Mouse (Mus musculus): Measurements from ENCODE around the gene Rab42. TPM values are rescaled to one million over a fixed set of nuclear protein-coding genes. Genes with fewer than 3 reads are reported as not detected.

Rab42 gene
- polyA plus RNA-seq, 1 experiment: 24.9 TPM

DNA sequence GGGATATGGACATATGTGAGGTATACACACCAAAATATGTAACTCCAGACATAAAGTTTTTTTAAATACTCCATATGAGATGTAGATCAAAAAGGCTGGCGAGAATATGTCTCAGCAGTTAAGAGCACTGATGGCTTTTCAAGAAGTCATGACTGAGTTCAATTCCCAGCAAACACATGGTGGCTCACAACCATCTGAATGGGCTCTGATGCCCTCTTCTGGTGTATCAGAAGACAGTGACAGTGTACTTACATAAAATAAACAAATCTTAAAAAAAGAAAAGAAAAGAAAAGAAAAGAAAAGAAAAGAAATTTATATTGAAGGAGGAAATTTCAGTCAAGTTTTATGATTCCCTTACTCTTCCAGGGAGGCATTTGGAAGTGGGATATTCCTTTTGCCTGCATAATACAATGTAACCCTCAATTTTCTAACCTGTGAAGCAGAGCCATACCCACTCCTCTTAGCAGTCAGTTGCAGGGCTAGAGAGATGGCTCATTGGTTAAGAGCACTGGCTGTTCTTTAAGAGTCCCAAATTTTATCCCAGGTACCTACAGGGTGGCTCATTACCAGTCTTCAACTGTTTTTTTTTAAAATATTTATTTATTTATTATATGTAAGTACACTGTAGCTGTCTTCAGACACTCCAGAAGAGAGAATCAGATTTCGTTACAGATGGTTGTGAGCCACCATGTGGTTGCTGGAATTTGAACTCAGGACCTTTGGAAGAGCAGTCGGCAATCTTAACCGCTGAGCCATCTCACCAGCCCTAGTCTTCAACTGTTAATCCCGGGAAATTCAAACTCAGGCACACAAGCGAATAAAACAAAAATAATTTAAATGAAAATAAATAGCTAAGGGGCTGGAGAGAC, 34.1 kb downstream of the Rab42 start:
- H3K36me3 ChIP-seq (ENCODE audit: control insufficient read depth, insufficient read depth, low read length): no peaks in the 10 kb centered on the region
- H3K27me3 ChIP-seq (ENCODE audit: control insufficient read depth, insufficient read depth, low read length): no peaks in the 10 kb centered on the region
- no peak overlapping the region for H3K27ac ChIP-seq (ENCODE audit: control insufficient read depth, insufficient read depth, low read depth, low read length)
- H3K4me1 ChIP-seq (ENCODE audit: control insufficient read depth, insufficient read depth, low read length): peaks cover 3% of the 10 kb centered on the region
- H3K4me3 ChIP-seq (ENCODE audit: control insufficient read depth, low read depth, low read length): no peak overlapping the region; the same call in 1 of the 2 replicates
- TF ChIP-seq POLR2A (IDR thresholded peaks at IDR 0.05; ENCODE audit: control insufficient read depth, low read depth, low read length) (no peak), CTCF (IDR thresholded peaks at IDR 0.05; ENCODE audit: control insufficient read depth, insufficient read depth, insufficient replicate concordance, low read depth, low read length) (no peak)

DNA sequence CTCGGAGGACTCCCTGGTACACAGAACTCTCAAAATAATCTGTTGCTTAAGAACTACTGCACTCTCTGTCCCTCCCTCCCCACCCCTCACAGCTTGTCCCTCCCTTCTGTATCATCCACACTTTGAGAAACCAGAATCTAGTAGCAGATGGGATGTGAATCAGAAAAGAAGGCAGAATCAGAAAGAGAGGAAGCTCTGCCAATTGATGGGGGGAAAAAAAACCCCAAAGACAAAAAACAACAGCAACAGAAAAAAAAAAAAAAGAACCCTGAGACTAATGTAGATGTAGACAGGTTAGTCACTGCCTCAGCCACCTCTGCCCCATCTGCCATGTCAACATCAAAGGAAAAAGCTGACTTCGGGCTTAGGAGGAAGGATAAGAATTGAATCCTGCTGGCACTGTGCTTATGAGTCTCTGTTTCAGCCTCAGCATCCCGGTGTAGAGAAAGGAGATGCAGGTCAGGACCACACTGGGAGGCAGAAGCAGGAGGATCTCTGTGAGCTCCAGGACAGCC, 36.3 kb downstream of the Rab42 start:
- TF ChIP-seq POLR2A (IDR thresholded peaks at IDR 0.05; ENCODE audit: control insufficient read depth, low read depth, low read length) (no peak), CTCF (IDR thresholded peaks at IDR 0.05; ENCODE audit: control insufficient read depth, insufficient read depth, insufficient replicate concordance, low read depth, low read length) (no peak)
- H3K4me3 ChIP-seq (ENCODE audit: control insufficient read depth, low read depth, low read length): peak overlapping the region; percentile 58

DNA sequence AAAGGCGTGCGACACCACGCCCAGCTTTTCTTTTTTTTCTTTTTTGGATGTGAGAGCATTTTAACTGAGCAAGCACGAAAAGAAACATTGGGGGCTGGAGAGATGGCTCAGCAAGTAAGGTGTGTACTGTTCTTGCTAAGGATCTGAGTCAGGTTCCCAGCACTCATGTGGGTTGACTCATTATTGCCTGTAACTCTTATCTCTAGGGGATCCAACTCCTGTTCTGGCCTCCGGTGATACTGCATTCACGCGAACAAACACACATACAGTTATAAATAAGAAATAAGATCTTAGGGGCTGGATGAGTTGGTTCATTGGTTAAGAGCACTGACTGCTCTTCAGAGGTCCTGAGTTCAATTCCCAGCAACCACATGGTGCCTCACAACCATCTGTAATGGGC, 39.9 kb downstream of the Rab42 start:
- peaks cover 8% of the 10 kb centered on the region for H3K4me1 ChIP-seq (ENCODE audit: control insufficient read depth, insufficient read depth, low read length)
- H3K27ac ChIP-seq (ENCODE audit: control insufficient read depth, insufficient read depth, low read depth, low read length): no peak overlapping the region
- no peak for TF ChIP-seq CTCF (IDR thresholded peaks at IDR 0.05; ENCODE audit: control insufficient read depth, insufficient read depth, insufficient replicate concordance, low read depth, low read length)
- no peak for TF ChIP-seq POLR2A (IDR thresholded peaks at IDR 0.05; ENCODE audit: control insufficient read depth, low read depth, low read length)
- no peaks in the 10 kb centered on the region for H3K27me3 ChIP-seq (ENCODE audit: control insufficient read depth, insufficient read depth, low read length)
- no peaks in the 10 kb centered on the region for H3K36me3 ChIP-seq (ENCODE audit: control insufficient read depth, insufficient read depth, low read length)
- no peak overlapping the region for H3K4me3 ChIP-seq (ENCODE audit: control insufficient read depth, low read depth, low read length)

More for the DNA sequence above, 36.3 kb downstream of the Rab42 start:
- no peaks in the 10 kb centered on the region for H3K36me3 ChIP-seq (ENCODE audit: control insufficient read depth, insufficient read depth, low read length)
- peak overlapping the region; percentile 76 for H3K27ac ChIP-seq (ENCODE audit: control insufficient read depth, insufficient read depth, low read depth, low read length)
- H3K27me3 ChIP-seq (ENCODE audit: control insufficient read depth, insufficient read depth, low read length): no peaks in the 10 kb centered on the region
- peaks cover 6% of the 10 kb centered on the region for H3K4me1 ChIP-seq (ENCODE audit: control insufficient read depth, insufficient read depth, low read length)

DNA sequence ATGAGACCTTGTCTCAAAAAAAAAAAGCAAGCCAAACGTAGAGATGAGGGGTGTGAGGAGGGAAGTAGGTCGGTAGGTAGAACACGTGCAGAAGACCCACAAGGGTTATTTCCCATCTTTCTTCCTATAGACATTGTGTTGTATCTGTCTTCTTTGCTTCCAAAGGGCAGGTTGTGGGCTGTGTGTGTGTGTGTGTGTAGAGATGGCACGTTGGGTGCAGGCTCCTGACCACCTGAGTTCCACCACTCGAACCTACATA, 40.9 kb downstream of the Rab42 start:
- Histone ChIP-seq H3K36me3 (ENCODE audit: control insufficient read depth, insufficient read depth, low read length) (no peaks in the 10 kb centered on the region), H3K4me1 (ENCODE audit: control insufficient read depth, insufficient read depth, low read length) (peaks cover 8% of the 10 kb centered on the region), H3K27ac (ENCODE audit: control insufficient read depth, insufficient read depth, low read depth, low read length) (peak overlapping the region; percentile 94), H3K27me3 (ENCODE audit: control insufficient read depth, insufficient read depth, low read length) (no peaks in the 10 kb centered on the region), H3K4me3 (ENCODE audit: control insufficient read depth, low read depth, low read length) (peak overlapping the region; percentile 91)
- no peak for TF ChIP-seq CTCF (IDR thresholded peaks at IDR 0.05; ENCODE audit: control insufficient read depth, insufficient read depth, insufficient replicate concordance, low read depth, low read length)

DNA sequence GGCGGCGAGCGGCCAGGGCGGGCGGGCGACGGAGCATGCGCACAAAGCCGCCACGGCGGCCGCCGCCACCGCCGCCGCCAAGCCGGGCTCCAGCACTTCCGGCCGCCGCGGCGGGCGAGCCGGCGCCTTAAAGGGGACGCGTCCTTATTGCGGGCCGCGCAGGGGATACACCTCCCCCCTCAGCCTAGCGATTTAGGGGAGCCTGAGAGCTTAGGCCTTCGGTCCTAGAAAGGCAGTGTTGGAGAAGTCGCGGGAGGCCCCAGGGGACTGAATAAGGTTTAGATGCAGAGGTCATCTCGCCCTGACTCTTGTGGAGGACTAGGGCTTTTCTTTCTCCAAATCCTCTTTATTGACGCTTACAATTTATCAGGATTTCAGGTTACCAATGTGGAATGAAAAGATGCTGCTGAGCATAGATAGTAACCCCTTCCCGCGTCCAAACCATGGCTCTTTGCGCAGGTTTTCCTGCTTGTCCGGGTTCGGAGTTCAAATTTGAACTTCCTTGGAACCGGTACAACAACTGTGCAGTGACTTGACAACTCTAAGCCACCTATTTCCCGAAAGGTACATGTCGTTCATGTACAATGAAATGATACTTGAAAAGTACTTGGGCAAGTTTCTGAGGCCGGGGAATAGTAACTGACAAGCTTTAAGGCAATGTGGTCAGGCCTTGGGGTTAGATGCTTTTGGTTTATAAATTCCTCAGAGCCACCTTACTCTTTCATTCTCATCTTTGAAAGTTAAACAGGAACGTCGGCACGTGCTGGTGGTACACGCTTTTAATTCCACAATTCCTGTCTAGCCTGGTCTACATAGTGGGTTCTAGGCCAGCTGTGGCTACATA, 41.4 kb downstream of the Rab42 start, which contains the start of gene Gmeb1:
Gene Gmeb1 (minus strand): TSS at position 89 of the 844 bp plus-strand sequence.
- Histone ChIP-seq H3K27ac (ENCODE audit: control insufficient read depth, insufficient read depth, low read depth, low read length) (peak within 1 kb of the TSS; percentile 94), H3K27me3 (ENCODE audit: control insufficient read depth, insufficient read depth, low read length) (no peaks in the 10 kb centered on the region), H3K36me3 (ENCODE audit: control insufficient read depth, insufficient read depth, low read length) (no peaks in the 10 kb centered on the region), H3K4me1 (ENCODE audit: control insufficient read depth, insufficient read depth, low read length) (peaks cover 8% of the 10 kb centered on the region), H3K4me3 (ENCODE audit: control insufficient read depth, low read depth, low read length) (peak within 1 kb of the TSS; percentile 97)
- no peak; the same call in 1 of the 2 replicates for TF ChIP-seq POLR2A (IDR thresholded peaks at IDR 0.05; ENCODE audit: control insufficient read depth, low read depth, low read length)
- TF ChIP-seq CTCF (IDR thresholded peaks at IDR 0.05; ENCODE audit: control insufficient read depth, insufficient read depth, insufficient replicate concordance, low read depth, low read length): no peak

DNA sequence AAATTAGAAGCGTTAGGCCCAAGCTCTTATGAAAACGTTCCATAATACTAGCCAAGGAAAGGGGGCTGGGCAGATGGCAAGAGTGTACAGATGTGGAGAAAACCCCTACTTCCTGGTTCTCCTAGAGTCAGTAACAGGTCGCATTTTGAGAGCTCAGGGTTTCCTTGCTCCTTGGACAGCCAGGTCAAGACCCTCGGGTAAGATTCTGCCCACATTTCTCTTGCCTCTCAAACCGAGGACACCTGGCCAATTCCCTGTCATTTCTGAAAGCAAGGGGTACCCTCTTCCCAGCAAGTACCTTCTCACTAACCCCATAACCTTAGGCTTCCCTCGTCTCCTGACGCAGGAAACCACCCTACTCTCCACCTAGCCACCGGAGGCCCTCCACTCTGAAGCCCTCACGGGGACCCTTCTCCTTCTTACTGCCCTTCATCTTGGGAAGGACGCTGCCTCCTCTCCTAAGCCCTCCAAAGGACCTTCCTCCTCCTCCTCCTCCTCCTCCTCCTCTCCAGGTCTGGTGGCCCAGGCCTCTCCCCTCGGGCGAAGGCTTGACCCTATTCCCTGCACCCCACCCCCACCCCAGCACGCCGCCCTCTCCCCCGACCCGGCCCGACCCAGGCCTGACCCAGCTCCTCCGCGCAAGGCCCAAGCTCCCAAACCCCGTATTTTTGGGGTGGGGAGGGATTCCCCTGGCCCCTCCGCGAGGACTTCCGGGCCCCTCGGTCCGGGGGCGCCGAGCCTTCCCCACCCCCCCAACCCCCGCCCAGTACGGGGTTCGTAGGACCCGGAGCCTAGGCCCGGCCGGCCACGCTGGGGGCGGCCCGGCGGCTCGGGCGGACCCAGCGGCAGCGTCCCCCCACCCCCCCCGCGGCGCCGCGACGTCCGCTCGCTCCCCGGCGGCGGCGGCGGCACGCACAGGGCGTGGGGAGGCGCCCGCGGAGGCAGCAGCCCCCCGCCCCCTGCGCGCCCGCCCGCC, 42.5 kb downstream of the Rab42 start:
- TF ChIP-seq CTCF (IDR thresholded peaks at IDR 0.05; ENCODE audit: control insufficient read depth, insufficient read depth, insufficient replicate concordance, low read depth, low read length) (no peak), POLR2A (IDR thresholded peaks at IDR 0.05; ENCODE audit: control insufficient read depth, low read depth, low read length) (no peak; the same call in none of the 2 replicates)
- H3K4me3 ChIP-seq (ENCODE audit: control insufficient read depth, low read depth, low read length): peak overlapping the region; percentile 97

More for the DNA sequence above, 42.5 kb downstream of the Rab42 start:
- peaks cover 8% of the 10 kb centered on the region for H3K4me1 ChIP-seq (ENCODE audit: control insufficient read depth, insufficient read depth, low read length)
- no peaks in the 10 kb centered on the region for H3K27me3 ChIP-seq (ENCODE audit: control insufficient read depth, insufficient read depth, low read length)
- peak overlapping the region; percentile 94 for H3K27ac ChIP-seq (ENCODE audit: control insufficient read depth, insufficient read depth, low read depth, low read length)
- no peaks in the 10 kb centered on the region for H3K36me3 ChIP-seq (ENCODE audit: control insufficient read depth, insufficient read depth, low read length)
